Mouse (Mus musculus) monocyte, adult 5-6 weeks (primary cell): ENCODE data around the gene Pqlc2. TPM values are rescaled to one million over a fixed set of nuclear protein-coding genes. Genes with fewer than 3 reads are reported as not detected.

Experiments used
- ATAC-seq: fragments of 153-309, 156-312 bp; replicated peaks from 2 replicates; pipeline ENCODE4 v1.8.0; 2017; ENCODE audit warnings: mild to moderate bottlenecking; ENCODE audit not compliant: low TSS enrichment, insufficient number of reproducible peaks, severe bottlenecking, poor library complexity, low FRiP score
- total RNA-seq: library from RNA; stranded (forward); fragments of 200-1000, 200-491, 200-594 nt; gene quantifications from 3 replicates; pipeline ENCODE4 v1.2.3, GENCODE M21; 2017

The Pqlc2 gene
- total RNA-seq, 1 experiment from 2014 or later, result 6.4 TPM

DNA sequence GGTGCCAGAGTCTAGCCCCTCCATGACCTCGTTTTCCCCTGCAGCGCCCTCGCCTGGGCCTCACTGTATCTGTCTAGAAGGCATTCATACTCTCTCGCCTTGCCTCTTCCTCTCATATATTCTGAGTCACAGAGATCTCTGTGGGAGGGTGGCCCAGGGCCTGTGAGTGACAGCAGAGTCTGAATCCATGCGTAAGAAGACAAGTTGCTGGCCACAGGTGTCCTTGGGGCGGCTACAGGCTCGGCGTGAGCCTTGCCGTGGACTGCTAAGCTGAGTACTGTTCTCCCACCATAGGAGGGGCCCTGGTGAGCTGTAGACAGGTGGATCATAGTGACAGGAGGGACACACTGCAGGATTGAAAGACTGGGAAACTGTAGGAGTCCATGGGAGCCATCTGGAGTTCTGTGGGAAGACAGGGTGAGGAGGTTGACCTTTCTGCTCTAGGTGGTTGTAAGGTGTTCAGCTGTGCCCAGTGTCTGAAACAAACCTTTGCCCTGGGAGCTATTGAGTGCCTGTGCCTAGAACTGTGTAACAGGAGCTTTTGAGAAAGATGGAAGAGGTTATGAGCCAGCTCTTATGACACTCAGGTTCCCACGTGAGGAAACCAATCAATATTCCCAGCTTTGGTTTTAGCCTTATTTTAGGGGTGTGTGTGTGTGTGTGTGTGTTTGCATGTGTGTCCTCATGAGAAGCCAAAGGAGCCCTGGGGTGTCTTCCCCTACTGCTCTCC lies 37.4 kb downstream of the Pqlc2 start:
- no peak for ATAC-seq

DNA sequence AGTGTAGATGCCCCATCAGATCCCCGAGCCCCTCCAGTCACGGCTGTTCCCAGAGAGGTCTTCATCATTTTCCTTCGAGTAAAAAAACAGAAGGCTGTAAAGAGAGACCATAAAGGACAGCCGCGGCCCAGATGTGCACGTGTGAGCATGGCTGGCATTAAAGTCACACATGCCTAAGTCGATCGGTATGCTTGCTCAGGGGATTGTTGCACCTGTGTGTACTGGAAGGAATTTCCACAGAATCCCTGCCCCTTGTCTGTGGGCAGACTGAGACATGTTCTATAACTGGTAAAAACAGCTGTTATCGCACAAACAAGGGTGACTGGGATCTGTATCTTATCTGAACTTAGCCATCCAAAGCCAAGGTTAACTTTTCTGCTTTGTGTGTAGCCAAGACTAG lies 38.9 kb downstream of the Pqlc2 start:
- no peak for ATAC-seq

DNA sequence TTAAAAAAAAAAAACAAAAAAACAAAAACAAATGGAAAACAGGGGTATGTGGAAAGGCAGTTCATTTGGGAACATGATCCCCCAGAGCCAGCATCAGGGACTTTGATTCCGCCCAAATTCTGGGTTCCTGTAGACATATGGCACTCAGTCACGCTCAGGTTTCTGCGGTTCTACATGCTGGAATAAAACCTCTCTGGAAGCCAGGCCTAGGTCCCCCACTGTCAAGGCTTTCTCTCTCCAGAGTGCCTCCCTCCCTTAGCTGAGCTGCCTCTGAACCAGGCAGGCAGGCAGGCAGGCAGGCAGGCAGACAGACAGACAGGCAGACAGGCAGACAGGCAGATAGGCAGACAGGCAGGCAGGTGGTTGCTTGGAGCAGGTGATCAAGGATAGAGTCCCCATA lies 40.3 kb downstream of the Pqlc2 start:
- no peak for ATAC-seq

DNA sequence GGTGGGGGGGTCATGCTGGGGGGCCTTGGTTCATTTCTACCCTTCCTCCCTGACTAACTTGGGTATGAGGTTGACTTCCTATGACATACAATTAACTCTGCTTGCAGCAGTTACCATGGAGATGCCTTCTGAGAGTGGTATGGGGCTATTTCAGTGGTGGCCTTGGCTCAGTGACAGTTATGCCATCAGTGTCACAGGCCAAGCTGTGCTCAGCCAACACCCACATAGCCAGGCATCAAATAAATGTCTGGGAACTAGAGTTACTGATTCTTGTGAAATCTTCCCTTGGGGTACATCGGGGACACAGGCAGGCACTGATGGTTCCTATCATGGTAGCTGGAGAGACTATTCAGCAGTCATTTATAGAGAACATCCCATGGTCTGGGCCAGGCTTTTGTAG lies 42.3 kb downstream of the Pqlc2 start:
- ATAC-seq, result no peak

DNA sequence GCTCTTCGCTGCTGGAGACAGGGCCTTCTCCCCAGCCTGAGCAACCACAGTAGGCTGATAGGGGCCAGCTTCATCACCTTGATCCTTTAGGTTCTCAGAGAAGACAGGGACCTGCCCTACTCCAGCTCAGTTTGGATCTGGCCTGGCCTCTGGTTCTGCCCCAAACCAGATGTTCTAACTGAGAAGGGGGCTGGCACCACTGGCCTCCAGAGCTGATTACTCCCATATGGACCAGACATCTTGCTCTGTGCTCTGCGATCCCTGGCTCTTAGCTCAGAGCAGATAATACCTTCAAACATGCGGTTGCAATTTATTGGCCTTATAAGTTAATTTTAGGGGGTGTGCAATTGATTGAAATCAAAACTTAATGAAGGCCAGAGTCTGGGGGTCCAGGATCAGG lies 43.2 kb downstream of the Pqlc2 start:
- ATAC-seq, result no peak

DNA sequence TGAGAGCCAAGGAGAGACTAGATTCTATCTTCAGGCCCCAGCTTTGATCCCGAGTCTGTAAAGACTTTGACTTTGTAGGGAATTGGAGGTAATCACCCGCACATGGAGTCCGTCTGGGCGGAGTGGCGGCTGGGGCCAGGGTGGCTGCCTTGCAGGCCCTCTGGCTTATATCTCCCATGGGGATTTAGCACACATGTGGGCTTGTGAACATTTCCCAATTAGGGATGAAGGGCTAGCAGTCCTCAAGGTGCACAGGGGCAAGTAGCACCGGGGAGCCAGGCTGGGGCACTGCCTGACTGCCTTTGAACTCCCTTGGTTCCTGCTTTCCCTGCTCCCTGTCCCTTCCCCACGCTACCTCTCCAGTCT lies 44.0 kb downstream of the Pqlc2 start:
- ATAC-seq, result no peak

DNA sequence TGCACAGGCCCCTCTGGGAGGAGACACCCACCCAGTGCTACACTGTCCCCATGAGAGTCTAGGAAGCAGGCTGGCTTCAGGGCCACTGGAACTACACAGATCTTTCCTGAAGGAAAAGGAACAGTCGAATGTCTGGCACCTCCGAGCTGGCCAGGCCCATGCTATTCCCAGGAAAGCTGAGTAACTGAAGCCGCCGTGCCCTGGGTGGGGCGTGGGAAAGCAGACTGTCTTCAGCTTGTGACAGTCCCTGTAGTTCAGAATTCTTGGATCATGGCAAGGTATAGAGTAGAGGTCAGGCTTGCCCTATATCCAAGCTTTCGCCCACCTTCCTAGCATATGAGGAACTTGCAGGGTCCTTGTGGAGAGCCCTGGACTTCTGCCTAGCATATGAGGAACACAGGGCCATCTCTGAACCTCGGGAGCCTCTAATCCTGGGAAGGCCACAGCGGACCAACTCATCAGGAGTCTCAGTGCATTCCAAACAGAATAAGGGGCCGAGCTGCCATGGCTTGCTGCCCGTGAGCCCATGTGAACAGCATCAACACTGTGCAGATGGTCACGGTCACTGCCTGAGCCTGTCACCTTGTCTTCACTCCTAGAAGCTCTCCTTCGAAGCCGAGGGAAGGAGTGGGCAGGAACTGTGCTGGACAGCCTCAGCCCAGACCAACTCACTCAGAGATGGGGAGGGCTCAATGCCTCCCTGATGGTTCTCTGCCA lies 44.6 kb downstream of the Pqlc2 start:
- no peak for ATAC-seq

DNA sequence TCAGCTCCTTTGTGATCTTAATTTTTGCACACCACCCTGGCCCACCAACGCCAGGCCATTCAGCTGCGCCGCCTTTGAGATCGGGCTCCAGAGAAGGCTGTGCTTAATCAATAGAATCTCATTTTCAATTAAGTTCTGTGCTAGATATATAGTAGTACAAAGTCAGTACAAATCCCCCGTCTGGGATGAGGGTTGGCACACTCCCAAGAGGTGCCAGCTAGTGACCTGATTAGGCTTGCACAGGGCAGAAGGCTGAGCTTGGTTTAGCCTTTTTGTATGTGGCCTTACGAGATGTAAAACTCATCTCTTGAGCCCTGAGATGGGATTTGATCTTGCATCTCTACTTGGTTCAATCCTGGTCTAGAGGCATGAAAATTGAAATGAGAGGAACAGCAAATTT lies 47.5 kb downstream of the Pqlc2 start:
- ATAC-seq, result no peak

DNA sequence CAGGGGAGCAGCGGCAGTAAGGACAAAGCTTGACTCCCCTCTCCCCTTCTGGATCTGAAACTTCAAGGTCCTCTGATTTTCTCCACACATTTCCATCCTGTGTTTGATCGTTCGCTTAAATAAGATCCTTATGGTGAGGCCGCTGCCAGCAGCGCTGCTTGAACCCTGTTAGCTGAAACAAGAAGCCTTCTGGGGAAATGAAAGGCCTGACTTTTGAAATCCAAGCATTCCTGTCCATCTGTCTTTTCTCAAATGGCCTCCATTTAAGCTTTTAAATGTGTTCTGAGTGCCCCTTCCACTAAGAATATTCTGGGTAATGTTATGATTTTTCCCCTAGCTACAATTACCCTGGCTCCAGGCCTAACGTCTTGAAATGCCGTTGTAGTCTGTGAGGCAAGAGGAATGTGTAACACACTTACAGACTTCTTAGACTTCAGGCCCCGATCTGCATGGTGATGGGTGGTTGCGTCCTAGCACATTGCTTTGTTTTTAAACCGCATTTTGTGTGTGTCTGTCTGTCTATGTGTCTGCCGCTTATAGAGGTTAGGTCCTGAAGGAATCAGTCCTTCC lies 51.1 kb downstream of the Pqlc2 start:
- no peak for ATAC-seq

DNA sequence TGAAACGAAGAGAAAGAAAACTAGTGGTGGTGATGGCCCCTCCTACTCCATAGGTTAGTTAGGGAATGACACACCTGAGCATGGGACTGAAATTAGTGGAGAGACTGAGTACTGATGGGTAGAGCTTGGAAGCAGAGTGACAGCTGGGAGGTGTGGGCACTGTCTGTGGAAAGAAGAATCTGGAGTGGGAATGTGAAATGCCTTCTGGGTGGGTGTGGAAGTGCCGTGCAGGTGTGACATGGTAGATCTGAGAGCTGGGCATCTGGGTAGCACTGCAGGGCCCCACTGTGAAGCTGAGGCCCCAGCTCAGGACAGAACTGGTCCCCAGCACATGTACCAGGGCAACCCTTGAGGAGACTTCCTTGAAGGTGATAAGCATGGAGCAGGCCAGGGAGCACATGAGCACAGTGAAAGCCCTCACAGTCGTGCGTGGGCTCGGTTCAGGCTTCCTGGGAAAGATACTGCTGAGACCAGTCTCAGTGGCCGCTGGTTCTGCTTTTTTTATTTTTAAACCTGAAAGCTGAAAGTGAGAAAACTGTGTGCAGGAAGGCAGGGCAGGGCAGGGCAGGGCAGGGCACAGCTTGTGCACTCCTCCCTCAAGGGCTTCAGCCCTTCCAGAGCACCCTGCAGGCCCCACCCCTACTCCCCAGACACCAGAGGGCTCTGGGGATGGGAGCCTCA lies 51.7 kb downstream of the Pqlc2 start:
- ATAC-seq, result no peak

DNA sequence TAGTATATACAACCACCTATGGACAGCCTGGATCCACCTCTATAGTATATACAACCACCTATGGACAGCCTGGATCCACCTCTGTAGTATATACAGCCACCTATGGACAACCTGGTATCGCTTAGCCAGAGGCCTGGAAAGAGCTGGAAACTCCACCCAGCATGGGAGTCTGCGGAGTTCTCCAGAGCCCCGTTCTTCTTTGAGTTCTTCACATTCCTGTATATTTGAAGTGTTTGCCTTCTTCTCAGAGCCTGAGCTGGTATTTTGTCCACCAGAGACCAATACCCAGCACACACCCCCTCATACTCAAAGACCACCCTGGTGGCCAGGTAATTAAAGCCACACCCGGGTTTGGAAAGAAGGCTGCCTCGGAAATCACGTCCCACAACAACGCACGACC lies 53.8 kb downstream of the Pqlc2 start:
- ATAC-seq, result no peak

DNA sequence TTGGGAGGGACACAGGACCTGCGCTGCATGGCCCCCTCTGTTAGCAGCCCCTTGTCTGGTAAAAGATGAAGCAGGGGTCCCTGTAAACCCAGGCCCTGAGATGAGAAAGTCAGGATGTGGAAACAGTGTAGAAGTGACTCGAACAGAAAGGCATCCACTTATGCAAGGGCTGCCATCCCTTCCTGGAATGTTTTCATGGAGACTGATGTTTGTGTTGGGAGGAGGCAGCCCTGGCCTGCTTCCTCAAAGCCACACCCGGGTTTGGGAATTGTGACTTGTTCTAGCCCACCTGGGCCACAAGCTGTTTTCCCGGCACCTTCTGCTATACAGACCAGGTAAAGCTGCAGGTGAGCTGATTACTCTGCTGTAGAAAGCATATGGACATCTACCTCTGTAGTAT lies 54.4 kb downstream of the Pqlc2 start:
- ATAC-seq, result no peak

DNA sequence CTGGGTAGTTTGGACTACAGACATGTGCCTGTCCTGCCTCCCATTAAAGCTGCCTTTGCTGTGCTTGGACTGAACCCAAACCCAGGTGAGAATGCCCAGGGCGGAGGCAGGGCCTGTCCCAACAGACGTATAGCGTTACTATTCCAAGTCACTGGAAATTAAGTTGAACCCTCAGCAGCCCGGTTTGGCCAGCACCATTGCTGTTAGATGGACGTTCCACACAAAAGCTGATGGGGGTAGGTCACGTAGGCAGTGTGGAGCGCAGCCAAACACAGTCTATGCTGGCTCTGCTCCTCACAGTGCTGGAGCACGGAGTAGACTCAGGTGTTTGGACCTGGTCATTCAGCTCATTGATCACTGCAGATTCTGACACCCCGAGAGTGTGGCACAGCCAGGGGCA lies 57.3 kb downstream of the Pqlc2 start:
- ATAC-seq, result no peak

DNA sequence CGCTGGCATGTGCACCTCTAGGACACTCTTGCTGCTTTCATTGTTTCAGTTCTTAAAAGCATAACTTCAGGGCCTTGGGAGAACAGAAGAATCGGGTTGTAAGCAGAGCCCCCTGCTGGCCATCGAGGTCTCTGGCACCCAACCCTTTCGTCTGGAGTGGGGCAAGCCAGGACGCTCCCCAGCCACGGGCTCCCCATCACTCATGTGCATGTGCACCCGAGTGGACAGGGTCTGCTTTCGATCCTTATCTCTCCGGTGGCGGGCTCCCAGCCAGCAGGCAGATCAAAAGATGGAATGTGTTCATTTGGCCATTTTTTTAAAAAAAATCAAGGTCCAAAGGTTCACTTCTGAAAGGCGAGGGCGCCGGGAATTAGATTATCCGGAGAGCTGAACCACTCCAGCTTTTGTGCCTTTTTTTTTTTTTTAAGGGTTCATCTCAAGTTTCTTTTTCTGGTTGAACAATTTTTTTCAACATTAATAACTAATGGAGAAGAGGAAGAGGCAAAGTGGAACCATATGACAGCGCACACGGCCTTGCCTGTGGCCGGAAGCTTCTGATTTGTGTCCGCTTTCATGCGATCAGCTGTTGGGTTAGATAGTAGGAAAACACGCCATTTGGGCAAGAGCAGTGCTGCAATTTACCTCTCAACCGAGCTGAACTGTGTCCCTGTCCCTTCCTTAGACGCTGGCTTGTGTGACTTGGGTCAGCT lies 58.3 kb downstream of the Pqlc2 start:
- peak; percentile 69 for ATAC-seq

DNA sequence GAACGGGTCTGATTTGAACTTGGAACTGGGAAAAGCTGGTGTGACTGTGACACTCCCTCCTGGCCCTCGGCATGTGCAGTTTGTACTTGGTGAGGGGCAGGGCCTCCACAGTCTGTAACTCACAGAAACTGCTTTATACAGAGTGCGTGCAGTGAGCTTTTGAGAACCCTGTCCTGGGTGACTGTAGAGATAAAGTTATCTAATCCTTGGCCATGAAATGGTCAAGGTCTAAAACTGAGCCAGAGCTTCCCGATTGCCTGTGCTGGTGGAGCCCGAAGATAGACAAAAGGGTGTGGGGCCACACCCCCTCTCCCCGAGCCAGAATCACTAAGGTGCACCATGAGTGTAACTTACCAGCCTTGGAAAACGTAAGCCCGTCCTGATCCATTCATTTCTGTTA lies 59.6 kb downstream of the Pqlc2 start:
- no peak for ATAC-seq

DNA sequence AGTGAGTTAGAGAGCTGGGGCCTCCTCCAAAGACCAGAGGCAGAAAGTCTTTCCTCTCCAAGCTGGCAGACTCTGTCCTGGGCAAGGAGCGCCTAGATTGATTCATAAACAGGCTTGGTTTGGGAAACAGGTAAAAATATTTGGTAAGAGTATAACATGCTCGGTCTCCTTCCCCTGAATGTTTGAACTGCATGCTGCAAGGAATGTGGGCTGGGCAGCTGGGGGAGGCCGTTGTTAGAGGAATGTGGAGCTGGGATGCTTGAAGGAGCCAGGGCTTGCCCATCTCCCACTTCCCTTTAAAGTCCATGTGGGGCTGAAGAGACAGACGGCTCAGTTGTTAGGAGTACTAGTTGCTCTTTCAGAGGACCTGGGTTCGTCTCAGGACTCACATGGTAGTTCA lies 60.5 kb downstream of the Pqlc2 start:
- no peak for ATAC-seq

DNA sequence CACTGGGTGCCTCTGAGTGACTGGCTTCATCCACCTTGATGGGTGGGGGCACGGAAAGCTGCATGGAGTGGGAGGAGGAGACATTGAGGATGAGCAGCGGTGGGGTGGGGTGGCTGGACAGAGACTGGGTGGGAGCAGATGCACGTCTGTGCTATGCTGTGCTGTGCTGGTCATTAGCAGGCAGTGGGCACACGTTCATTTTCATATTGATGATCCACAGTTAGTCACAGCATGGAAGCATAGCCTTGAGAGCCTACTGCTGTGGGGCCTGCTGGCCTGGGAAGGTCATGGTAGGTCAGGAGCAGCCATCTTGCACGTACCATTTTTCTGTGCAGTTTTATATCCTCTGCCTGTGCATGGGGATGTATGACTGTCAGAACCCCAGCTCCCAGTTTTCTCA lies 61.8 kb downstream of the Pqlc2 start:
- ATAC-seq, result no peak

DNA sequence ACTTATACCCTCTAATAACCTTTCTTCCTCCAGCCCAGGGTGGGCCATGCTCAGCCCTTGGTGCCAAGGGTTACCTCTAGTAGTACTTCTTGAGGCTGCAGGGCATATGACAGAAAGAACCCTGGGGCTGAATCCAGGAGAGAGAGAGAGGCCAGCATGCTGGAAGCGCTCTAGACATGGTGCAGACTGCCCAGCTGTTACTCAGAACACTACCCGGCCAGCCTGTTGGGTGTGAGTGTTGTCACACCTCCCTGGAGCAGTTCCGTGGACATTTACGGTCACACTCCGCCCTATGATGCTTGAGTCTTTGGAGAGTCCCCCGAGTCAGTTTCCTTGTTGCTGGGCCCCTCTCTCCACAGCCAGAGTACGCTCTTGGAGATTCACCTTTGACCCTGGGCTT lies 62.5 kb downstream of the Pqlc2 start:
- no peak for ATAC-seq
